Mouse (Mus musculus) stomach, postnatal 0 days (tissue): ENCODE results near the gene Cfap99. TPM values are rescaled to one million over a fixed set of nuclear protein-coding genes. Genes with fewer than 3 reads are reported as not detected.

ENCODE experiments used
- ATAC-seq: fragments of 200-750 bp; cut with Nextera tagmentation; 2 replicates; pipeline ENCODE4 v1.8.0; 2017; ENCODE audit not compliant: low FRiP score, low TSS enrichment
- DNase-seq: peaks from one replicate; pipeline ENCODE4 v3.0.0-alpha.2; 2016; ENCODE audit warnings: low spot score
- H3K27ac ChIP-seq: fragments of 300-500 bp; sonication (generic); replicated peaks from 2 replicates; pipeline ENCODE4 v1.5.1; 2014; ENCODE audit warnings: mild to moderate bottlenecking, control low read depth
- H3K27me3 ChIP-seq: fragments of 300-500 bp; sonication (generic); 2 replicates; pipeline ENCODE4 v1.6.1; 2014; ENCODE audit warnings: low read length; ENCODE audit not compliant: control insufficient read depth, insufficient read depth
- H3K36me3 ChIP-seq: fragments of 300-500 bp; sonication (generic); 2 replicates; pipeline ENCODE4 v1.6.1; 2014; ENCODE audit warnings: low read length, mixed read lengths; ENCODE audit not compliant: control insufficient read depth, insufficient read depth
- H3K4me1 ChIP-seq: fragments of 300-500 bp; sonication (generic); replicated peaks from 2 replicates; pipeline ENCODE4 v1.6.1; 2014; ENCODE audit warnings: antibody characterized with exemption; ENCODE audit not compliant: control insufficient read depth, insufficient read depth
- H3K4me2 ChIP-seq: fragments of 300-500 bp; sonication (generic); replicated peaks from 2 replicates; pipeline ENCODE4 v1.6.1; 2014; ENCODE audit warnings: low read depth, mild to moderate bottlenecking, control low read depth, moderate library complexity
- H3K4me3 ChIP-seq: fragments of 300-500 bp; sonication (generic); 2 replicates; pipeline ENCODE4 v1.5.1; 2014; ENCODE audit warnings: low read depth, low read length, control low read depth
- H3K9ac ChIP-seq: fragments of 300-500 bp; sonication (generic); 2 replicates; pipeline ENCODE4 v1.6.1; 2014; ENCODE audit warnings: mild to moderate bottlenecking, low read length, control low read depth, mixed read lengths
- H3K9me3 ChIP-seq: fragments of 300-500 bp; sonication (generic); 2 replicates; pipeline ENCODE4 v1.6.1; 2016; ENCODE audit warnings: low read length; ENCODE audit not compliant: control insufficient read depth
- CTCF ChIP-seq: IDR thresholded peaks from 2 replicates; pipeline ENCODE4 v1.5.1; 2016; ENCODE audit warnings: antibody characterized with exemption, low read depth, mild to moderate bottlenecking, moderate library complexity
- EP300 ChIP-seq: optimal IDR thresholded peaks from 2 replicates; pipeline ENCODE3; 2016; ENCODE audit warnings: antibody characterized with exemption
- WGBS: fragments of 180-500 bp; shearing (Covaris S2); extraction: QIAGEN DNeasy Blood & Tissue Kit; methylation state at CpG from one replicate; pipeline ENCODE4 v1.1.7; 2014; 5-methylcytosine and 5-hydroxymethylcytosine counted together
- polyA plus RNA-seq: library from polyadenylated mRNA; unstranded; fragments of >200 nt; fragmentation: Nextera tagmentation; extraction: Ambion mirVana; gene quantifications from 2 replicates; pipeline ENCODE4 v1.2.1, GENCODE M21; 2015

The Cfap99 gene
- polyA plus RNA-seq, 1 experiment from 2014 or later: 0.04 TPM

- H3K4me2 ChIP-seq: no peak overlapping the region
These were observed 22.3 kb upstream of the Cfap99 start for GRCm38 (mm10) chr5:34266065-34266464.

GRCm38 (mm10) chr5:34269197-34269920, 19.0 kb upstream of the Cfap99 start:
- H3K27me3 ChIP-seq: no peaks in the 10 kb centered on the region
- no peak for DNase-seq
- WGBS: 84% methylated on average over 16 of the region's 16 CpGs
- H3K4me2 ChIP-seq: no peak overlapping the region
- no peaks in the 10 kb centered on the region for H3K9me3 ChIP-seq
- no peak for ATAC-seq
- no peak overlapping the region for H3K27ac ChIP-seq
- H3K36me3 ChIP-seq: no peaks in the 10 kb centered on the region
- TF ChIP-seq CTCF (no peak), EP300 (no peak)
- H3K4me1 ChIP-seq: no peaks in the 10 kb centered on the region; the same call in 1 of the 2 replicates
- no peak overlapping the region for H3K4me3 ChIP-seq
- no peak overlapping the region for H3K9ac ChIP-seq

More at GRCm38 (mm10) chr5:34266065-34266464, 22.3 kb upstream of the Cfap99 start:
- WGBS: 53% methylated on average over 4 of the region's 4 CpGs
- no peak for TF ChIP-seq CTCF
- TF ChIP-seq EP300: no peak
- H3K9me3 ChIP-seq: no peaks in the 10 kb centered on the region
- DNase-seq: no peak
- H3K4me1 ChIP-seq: no peaks in the 10 kb centered on the region; the same call in 1 of the 2 replicates
- H3K4me3 ChIP-seq: no peak overlapping the region
- no peaks in the 10 kb centered on the region for H3K27me3 ChIP-seq
- H3K36me3 ChIP-seq: no peaks in the 10 kb centered on the region
- H3K27ac ChIP-seq: no peak overlapping the region
- H3K9ac ChIP-seq: no peak overlapping the region
- ATAC-seq: no peak

- no peak for DNase-seq
- no peak for TF ChIP-seq EP300
- TF ChIP-seq CTCF: no peak
- H3K4me3 ChIP-seq: no peak overlapping the region
- H3K27ac ChIP-seq: no peak overlapping the region
- H3K9me3 ChIP-seq: no peaks in the 10 kb centered on the region
- H3K4me1 ChIP-seq: no peaks in the 10 kb centered on the region; the same call in 1 of the 2 replicates
- no peak overlapping the region for H3K4me2 ChIP-seq
- no peaks in the 10 kb centered on the region for H3K27me3 ChIP-seq
- H3K9ac ChIP-seq: no peak overlapping the region
- ATAC-seq: no peak
- WGBS: 62% methylated on average over 12 of the region's 12 CpGs
- H3K36me3 ChIP-seq: no peaks in the 10 kb centered on the region
These were observed 18.4 kb upstream of the Cfap99 start for GRCm38 (mm10) chr5:34269921-34270465.

GRCm38 (mm10) chr5:34271743-34272142, 16.7 kb upstream of the Cfap99 start:
- Histone ChIP-seq H3K27ac (no peak overlapping the region), H3K4me1 (no peaks in the 10 kb centered on the region; the same call in 1 of the 2 replicates), H3K4me3 (no peak overlapping the region), H3K9me3 (no peaks in the 10 kb centered on the region), H3K27me3 (no peaks in the 10 kb centered on the region), H3K36me3 (no peaks in the 10 kb centered on the region), H3K9ac (no peak overlapping the region), H3K4me2 (no peak overlapping the region)
- TF ChIP-seq CTCF: peak; percentile 71
- no peak for TF ChIP-seq EP300
- WGBS: 24% methylated on average over 4 of the region's 4 CpGs
- DNase-seq: peak; percentile 53
- ATAC-seq: no peak

- no peaks in the 10 kb centered on the region for H3K36me3 ChIP-seq
- DNase-seq: no peak
- 70% methylated on average over 5 of the region's 5 CpGs for WGBS
- H3K4me1 ChIP-seq: no peaks in the 10 kb centered on the region
- H3K27ac ChIP-seq: no peak overlapping the region
- no peak for ATAC-seq
- no peak for TF ChIP-seq EP300
- TF ChIP-seq CTCF: no peak
- no peak overlapping the region for H3K9ac ChIP-seq
- H3K27me3 ChIP-seq: no peaks in the 10 kb centered on the region
- H3K9me3 ChIP-seq: no peaks in the 10 kb centered on the region
- H3K4me3 ChIP-seq: no peak overlapping the region
- H3K4me2 ChIP-seq: no peak overlapping the region
These were observed 15.1 kb upstream of the Cfap99 start for GRCm38 (mm10) chr5:34273251-34273681.

- Histone ChIP-seq H3K27me3 (no peaks in the 10 kb centered on the region), H3K36me3 (no peaks in the 10 kb centered on the region), H3K4me2 (no peak overlapping the region), H3K4me3 (no peak overlapping the region), H3K27ac (no peak overlapping the region), H3K9ac (no peak overlapping the region), H3K9me3 (no peaks in the 10 kb centered on the region), H3K4me1 (no peaks in the 10 kb centered on the region)
- DNase-seq (no peak), ATAC-seq (no peak)
- WGBS: 78% methylated on average over 3 of the region's 3 CpGs
- TF ChIP-seq CTCF: no peak
These were observed 14.1 kb upstream of the Cfap99 start for GRCm38 (mm10) chr5:34274268-34274667.
